Mouse (Mus musculus) small intestine, adult 2 months (tissue): ENCODE results near the gene Brsk1. TPM values are rescaled to one million over a fixed set of nuclear protein-coding genes. Genes with fewer than 3 reads are reported as not detected.

ENCODE experiments used
- H3K27ac ChIP-seq: fragments of 200-500 bp; 2 replicates; pipeline ENCODE4 v1.5.1; 2012; ENCODE audit warnings: low read depth, low read length, control low read depth, inconsistent platforms; ENCODE audit not compliant: insufficient read depth
- H3K27me3 ChIP-seq: fragments of 200-500 bp; 2 replicates; pipeline ENCODE4 v1.6.1; 2012; ENCODE audit warnings: mild to moderate bottlenecking, moderate library complexity, low read length, inconsistent platforms; ENCODE audit not compliant: control insufficient read depth, insufficient read depth
- H3K36me3 ChIP-seq: fragments of 200-500 bp; 2 replicates; pipeline ENCODE4 v1.6.1; 2012; ENCODE audit warnings: mild to moderate bottlenecking, low read length, control low read depth, inconsistent platforms; ENCODE audit not compliant: control insufficient read depth, insufficient read depth
- H3K4me1 ChIP-seq: fragments of 200-500 bp; 2 replicates; pipeline ENCODE4 v1.6.1; 2012; ENCODE audit warnings: low read length, inconsistent platforms, mixed read lengths; ENCODE audit not compliant: control insufficient read depth, insufficient read depth, insufficient read length
- H3K4me3 ChIP-seq: fragments of 200-500 bp; 2 replicates; pipeline ENCODE4 v1.5.1; 2012; ENCODE audit warnings: low read depth, mild to moderate bottlenecking, control low read depth, inconsistent platforms, low read length, moderate library complexity
- CTCF ChIP-seq: fragments of 200-500 bp; IDR thresholded peaks from 2 replicates; pipeline ENCODE4 v1.5.1; 2012; ENCODE audit warnings: low read depth, mild to moderate bottlenecking, control low read depth, inconsistent platforms, low read length, moderate library complexity, mixed read lengths; ENCODE audit not compliant: insufficient replicate concordance, insufficient read length; ENCODE audit errors: extremely low read depth
- POLR2A ChIP-seq: fragments of 200-500 bp; IDR thresholded peaks from 2 replicates; pipeline ENCODE4 v1.6.1; 2012; ENCODE audit warnings: low read depth, mild to moderate bottlenecking, control low read depth, inconsistent platforms, low read length, moderate library complexity
- WGBS: fragments of 180-500 bp; shearing (Covaris S2); methylation state at CpG from one replicate; pipeline ENCODE4 v1.1.7; 2018; 5-methylcytosine and 5-hydroxymethylcytosine counted together
- polyA plus RNA-seq: library from polyadenylated mRNA; depleted of rRNA; stranded (reverse); fragments of >200 nt; gene quantifications from 2 replicates; pipeline ENCODE4 v1.2.3, GENCODE M21; 2012

The Brsk1 gene
- polyA plus RNA-seq, 1 experiment: 1.9 TPM

DNA sequence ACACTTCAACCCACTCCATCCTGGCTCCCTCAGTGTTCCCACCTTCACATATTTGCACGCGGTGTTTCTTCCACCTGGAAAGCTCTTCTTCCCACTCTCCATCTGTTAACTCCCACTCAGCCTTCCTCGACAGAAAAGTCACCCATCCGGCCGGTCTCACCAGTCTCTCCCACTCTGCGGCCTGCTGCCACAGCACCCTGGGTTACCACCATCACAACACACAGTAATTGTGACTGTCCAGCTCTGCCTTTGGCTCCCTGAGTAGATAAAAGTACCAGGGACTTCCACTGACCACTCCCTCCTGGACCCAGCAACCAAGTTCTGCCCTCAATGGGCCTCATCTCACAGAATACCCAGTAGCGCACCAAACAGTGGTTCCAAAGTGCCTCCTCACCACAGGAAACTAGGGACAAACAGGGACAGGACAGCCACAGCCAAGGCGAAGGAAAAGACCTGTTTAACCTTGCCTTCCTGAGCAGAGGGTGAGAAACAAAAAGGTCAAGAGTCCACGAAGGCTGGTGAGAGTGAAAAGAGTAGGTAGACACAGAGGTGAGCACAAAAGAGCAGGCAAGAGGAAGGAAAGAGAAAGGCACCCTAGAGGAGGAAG is 32.8 kb upstream of the Brsk1 start:
- peaks cover 27% of the 10 kb centered on the region; the same call in 1 of the 2 replicates for H3K4me1 ChIP-seq
- TF ChIP-seq POLR2A (no peak), CTCF (no peak)
- WGBS: 5% methylated on average over 9 of the region's 9 CpGs

DNA sequence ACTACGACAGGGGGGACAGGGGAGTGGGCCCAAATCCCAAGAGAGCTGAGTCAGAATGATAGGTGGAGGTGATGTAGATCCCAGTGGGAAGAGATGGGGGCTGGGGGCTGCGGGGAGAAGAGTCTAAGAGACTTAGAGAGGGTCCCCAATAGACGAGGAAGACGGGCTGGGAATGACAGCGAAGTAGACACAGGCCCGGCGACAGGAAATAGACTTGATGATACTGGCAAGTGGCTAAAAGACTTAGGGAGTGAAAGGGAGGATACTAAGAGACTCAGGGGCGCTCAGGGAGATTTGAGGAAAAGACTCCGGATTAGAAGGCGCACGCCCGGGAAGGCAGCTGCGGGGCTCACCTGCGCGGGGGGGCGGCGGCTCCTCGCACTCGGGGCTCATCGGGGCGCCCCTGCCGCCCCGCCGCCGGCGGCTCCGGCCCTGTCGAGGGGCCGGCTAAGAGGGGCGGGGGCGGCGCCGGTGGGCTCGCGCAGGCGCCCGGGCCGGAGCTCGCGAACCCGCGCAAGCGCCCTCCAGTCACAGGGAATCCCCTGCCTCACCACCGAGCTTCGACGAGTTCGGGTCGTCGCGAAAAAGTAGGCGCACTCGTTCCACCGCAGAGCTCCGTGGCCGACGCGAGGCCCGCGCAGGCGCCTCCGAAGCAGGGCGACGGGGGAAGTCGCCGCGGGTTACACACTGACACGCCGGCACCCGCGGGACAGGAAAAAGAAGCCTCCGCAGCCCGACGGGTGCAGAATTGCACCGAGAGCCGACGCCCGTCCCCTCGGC is 32.1 kb upstream of the Brsk1 start:
- H3K27me3 ChIP-seq: no peaks in the 10 kb centered on the region
- H3K36me3 ChIP-seq: peaks cover 3% of the 10 kb centered on the region; the same call in 1 of the 2 replicates
- no peak for TF ChIP-seq CTCF
- no peak for TF ChIP-seq POLR2A
- peak overlapping the region; percentile 85 for H3K27ac ChIP-seq
- under 1% methylated on average over 78 of the region's 78 CpGs for WGBS
- peak overlapping the region; percentile 93 for H3K4me3 ChIP-seq
- peaks cover 25% of the 10 kb centered on the region; the same call in 1 of the 2 replicates for H3K4me1 ChIP-seq

More for the DNA sequence above, 32.8 kb upstream of the Brsk1 start:
- peak overlapping the region; percentile 85 for H3K27ac ChIP-seq
- no peaks in the 10 kb centered on the region for H3K27me3 ChIP-seq
- H3K36me3 ChIP-seq: peaks cover 9% of the 10 kb centered on the region
- H3K4me3 ChIP-seq: peak overlapping the region; percentile 93

GRCm38 (mm10) chr7:4658912-4659551 is 31.4 kb upstream of the Brsk1 start, which contains the start of gene Ppp6r1:
TSS of gene Ppp6r1 (minus strand) at chr7:4659019.
- Histone ChIP-seq H3K36me3 (no peaks in the 10 kb centered on the region), H3K4me3 (peak within 1 kb of the TSS; percentile 93), H3K27me3 (no peaks in the 10 kb centered on the region), H3K4me1 (peaks cover 23% of the 10 kb centered on the region; the same call in 1 of the 2 replicates), H3K27ac (peak within 1 kb of the TSS; percentile 87)
- TF ChIP-seq POLR2A: peak; percentile 97
- peak; percentile 18; the same call in 1 of the 2 replicates for TF ChIP-seq CTCF
- WGBS: under 1% methylated on average over 54 of the region's 54 CpGs

DNA sequence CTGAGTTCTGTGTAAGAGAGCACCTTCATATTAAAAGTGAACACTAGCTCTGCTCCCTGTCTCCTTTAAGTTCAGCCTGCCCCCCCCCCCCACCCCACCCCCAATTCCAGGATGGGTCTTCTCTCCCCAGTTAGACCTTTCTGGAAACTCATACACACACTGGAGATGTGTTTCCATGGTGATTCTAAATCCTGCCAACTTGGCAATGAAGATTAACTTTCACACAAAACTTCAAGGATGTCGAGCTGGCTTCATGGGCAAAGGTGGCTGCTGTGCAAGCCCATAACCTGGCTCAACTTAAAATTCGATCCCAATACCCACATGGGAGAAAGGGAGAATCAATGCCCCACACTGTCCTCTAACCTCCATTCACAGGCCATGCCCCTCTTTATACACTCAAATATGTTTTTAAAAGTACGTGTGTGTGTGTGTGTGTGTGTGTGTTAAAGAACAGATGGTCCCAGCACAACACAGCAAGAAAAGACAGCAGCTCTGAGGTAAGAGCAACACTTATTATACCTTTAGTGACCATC is 30.4 kb upstream of the Brsk1 start:
- Histone ChIP-seq H3K27me3 (no peaks in the 10 kb centered on the region), H3K36me3 (peaks cover 3% of the 10 kb centered on the region; the same call in 1 of the 2 replicates), H3K27ac (0 out of 2 replicates have a peak overlapping the region, but pooled peaks have one; percentile 87), H3K4me1 (peaks cover 20% of the 10 kb centered on the region; the same call in 1 of the 2 replicates), H3K4me3 (no peak overlapping the region)
- 56% methylated on average over 3 of the region's 3 CpGs for WGBS
- TF ChIP-seq POLR2A (no peak), CTCF (no peak)

- Histone ChIP-seq H3K27ac (no peak overlapping the region), H3K27me3 (no peaks in the 10 kb centered on the region), H3K4me3 (no peak overlapping the region), H3K4me1 (peaks cover 7% of the 10 kb centered on the region; the same call in 1 of the 2 replicates), H3K36me3 (peaks cover 7% of the 10 kb centered on the region)
- WGBS: 87% methylated on average over 8 of the region's 8 CpGs
- no peak for TF ChIP-seq POLR2A
- TF ChIP-seq CTCF: no peak
These were observed 27.2 kb upstream of the Brsk1 start for GRCm38 (mm10) chr7:4663179-4663578.

GRCm38 (mm10) chr7:4663742-4664141 is 26.7 kb upstream of the Brsk1 start:
- Histone ChIP-seq H3K4me1 (peaks cover 7% of the 10 kb centered on the region; the same call in 1 of the 2 replicates), H3K4me3 (no peak overlapping the region), H3K27ac (no peak overlapping the region), H3K36me3 (peaks cover 7% of the 10 kb centered on the region), H3K27me3 (no peaks in the 10 kb centered on the region)
- TF ChIP-seq CTCF (no peak), POLR2A (no peak)
- 57% methylated on average over 2 of the region's 2 CpGs for WGBS
